Mouse (Mus musculus) bone marrow macrophage, adult 2 months (primary cell): ENCODE results near the gene Lrch1.

ENCODE experiments used
- CTCF ChIP-seq: IDR thresholded peaks from 2 replicates; pipeline ENCODE4 v1.5.1; 2012; ENCODE audit warnings: low read depth, mild to moderate bottlenecking, low read length, moderate library complexity
- POLR2A ChIP-seq: IDR thresholded peaks from 2 replicates; pipeline ENCODE4 v1.6.1; 2012; ENCODE audit warnings: mild to moderate bottlenecking, low read depth, low read length, borderline replicate concordance

- TF ChIP-seq POLR2A, result no peak
- no peak for TF ChIP-seq CTCF
Observed at GRCm38 (mm10) chr14:74787717-74788116, 160.0 kb downstream of the Lrch1 start.
